Mouse (Mus musculus) spleen, postnatal 10 days (tissue): Measurements from ENCODE around the gene Lims1.

Experiments used
- DNase-seq, 2 experiments: peaks; one replicate each; pipeline ENCODE4 v3.0.0; 2021 to 2022; ENCODE audit warnings: low spot score in 2 of 2

Lims1 gene

DNA sequence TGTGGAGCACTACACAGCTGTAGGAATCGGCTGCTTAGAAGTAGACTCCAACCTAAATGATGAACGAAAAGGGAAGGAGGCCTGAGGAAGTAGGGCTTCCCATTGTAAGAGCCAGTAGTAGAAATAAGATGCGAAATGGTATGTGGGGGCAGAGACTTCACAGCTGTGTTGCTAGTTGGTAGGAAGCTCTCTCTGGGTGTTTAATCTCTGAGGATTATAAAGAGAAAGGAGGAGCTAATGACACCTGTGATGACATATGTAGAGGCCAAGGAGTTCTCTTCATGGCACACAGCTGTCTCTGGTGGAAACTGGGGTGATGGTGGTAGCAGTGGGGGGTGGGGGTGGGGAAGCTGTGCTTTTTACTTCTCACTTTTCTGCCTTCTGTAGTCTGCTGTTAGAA lies 27.3 kb downstream of the Lims1 start:
- DNase-seq: no peak

DNA sequence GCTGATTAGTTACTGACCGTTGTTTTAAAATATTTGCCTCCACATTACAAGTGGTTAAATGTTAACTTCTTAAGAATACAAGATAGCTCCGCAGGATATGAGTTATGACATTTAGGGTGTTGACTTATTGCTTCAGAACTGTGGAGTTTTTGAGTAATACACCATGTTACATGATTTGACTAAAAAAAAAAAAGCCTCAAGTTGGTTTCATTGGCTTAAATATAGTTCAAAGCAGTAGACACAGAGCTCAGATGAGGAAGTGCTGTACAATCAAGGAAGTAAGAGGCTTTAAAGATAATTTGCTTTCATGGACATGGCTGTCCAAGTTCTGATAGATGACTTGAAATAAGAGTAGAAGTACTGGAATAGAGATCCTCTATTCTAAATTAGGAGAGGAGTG lies 28.4 kb downstream of the Lims1 start:
- DNase-seq: no peak

GRCm38 (mm10) chr10:58352364-58352763 lies 29.1 kb downstream of the Lims1 start:
- DNase-seq: no peak

GRCm38 (mm10) chr10:58354561-58354960 lies 31.3 kb downstream of the Lims1 start:
- DNase-seq: no peak

DNA sequence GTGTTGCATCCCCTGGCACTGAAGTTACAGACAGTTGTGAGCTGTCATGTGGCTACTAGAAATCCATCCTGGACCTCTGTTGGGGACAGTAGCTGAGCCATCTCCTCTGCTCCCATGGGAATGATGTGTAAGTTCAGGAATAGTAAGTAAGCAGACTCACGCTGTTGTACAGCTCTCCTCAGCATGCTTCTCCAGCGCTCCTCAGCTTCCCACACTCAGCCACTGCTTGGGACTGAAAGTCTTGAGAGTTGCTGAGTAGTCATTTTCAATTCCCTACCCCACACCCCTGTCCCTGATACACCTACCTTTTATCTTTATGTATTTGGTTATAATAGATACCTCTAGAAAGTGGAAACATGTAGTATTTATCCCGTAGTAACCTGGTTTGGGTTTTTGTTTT lies 33.2 kb downstream of the Lims1 start:
- no peak for DNase-seq

DNA sequence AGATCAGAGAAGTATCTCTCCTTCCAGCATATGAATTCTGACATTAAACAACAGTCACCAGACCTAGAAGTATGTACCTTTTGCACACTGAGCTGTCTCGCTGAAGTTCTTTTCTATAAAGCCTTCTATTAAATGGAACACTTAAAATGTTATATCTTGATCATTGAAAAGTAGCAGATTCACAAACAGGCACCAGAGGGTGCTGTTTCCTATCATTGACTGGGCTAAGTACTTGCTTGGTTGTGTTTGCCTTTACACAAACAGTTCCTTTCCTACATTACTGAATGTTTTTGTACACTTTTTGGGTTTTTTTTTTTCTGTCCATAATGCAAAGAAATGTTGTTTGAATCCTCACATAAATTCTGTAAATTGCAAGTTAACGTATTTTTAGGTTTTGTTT lies 35.9 kb downstream of the Lims1 start:
- peak in 1 of 2 experiments; percentile 64 for DNase-seq

GRCm38 (mm10) chr10:58359952-58360351 lies 36.7 kb downstream of the Lims1 start:
- DNase-seq: no peak

- DNase-seq: no peak
These were observed 39.5 kb downstream of the Lims1 start for GRCm38 (mm10) chr10:58362745-58363144.

GRCm38 (mm10) chr10:58364770-58365515 lies 41.7 kb downstream of the Lims1 start:
- peak in 1 of 2 experiments; percentile 30 for DNase-seq

DNA sequence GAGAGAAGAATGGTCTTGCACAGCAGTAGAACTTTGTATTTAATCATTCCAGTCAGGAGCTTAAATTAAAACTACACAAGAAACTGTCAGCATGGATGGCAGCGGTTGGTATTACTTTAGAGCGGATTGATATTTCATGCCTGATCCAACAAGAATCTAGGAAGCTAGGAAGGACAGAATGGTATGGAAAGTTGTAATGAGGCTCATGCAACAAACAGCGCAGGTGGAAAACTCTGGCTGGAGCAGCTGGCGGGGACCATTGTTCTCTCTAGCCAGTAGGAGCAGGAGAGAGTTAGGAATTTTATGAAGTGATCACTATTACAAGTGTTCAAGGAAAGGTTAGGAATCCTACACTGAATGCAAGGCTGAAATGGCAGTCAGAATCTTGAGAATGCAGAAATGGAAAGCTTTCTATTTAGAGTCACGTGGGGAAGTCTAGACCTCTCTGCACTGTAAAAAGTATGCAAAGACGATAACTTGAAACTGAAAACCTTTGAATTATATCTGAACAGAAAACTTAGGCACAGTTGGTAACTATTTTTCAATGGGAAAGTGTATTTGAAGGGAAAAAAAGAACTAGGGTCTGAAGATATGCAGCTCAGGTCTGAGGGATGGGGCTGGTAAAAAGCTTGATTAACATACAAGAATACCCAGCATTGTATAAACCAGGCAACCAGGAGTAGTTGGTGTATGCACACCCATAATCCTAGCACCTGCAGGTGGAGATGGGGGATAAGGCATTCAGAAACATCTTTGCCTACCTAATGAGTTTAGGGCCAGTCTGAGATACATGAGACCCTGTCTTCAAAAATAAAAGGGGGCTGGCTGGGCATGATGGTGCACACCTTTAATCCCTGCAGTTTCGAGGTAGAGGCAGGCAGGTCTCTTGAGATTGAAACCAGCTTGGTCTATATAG lies 45.8 kb downstream of the Lims1 start:
- no peak for DNase-seq

GRCm38 (mm10) chr10:58369707-58370093 lies 46.4 kb downstream of the Lims1 start:
- DNase-seq: no peak

- no peak for DNase-seq
These were observed 46.9 kb downstream of the Lims1 start for GRCm38 (mm10) chr10:58370143-58370542.

GRCm38 (mm10) chr10:58370559-58370958 lies 47.3 kb downstream of the Lims1 start:
- no peak for DNase-seq

DNA sequence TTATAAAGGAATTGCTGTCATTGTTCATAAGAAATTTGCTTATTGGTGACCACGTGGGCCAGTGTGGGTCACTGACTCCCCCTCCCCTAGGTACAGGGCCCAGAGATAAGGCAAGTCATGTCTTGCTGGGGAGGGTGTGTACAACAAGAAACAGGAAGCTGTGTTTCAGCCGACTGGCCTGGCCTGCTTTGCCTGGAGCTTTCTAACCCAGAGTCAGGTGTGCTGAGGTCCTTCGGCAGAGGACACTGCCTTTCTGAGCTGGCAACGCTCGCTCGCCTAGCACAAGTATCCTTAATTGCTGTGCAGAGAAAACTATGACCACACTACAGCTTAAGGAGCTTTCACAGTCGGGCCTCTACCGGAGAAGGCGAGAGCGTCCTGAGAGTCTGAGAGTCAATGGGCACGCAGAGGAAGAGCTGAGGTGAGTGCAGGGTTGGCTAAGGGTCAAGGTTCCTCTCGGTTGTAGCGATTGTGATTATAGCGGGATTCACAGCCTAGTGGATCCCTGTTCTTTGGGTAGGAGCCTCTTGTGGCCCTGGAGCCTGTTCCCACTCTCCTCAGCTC lies 48.1 kb downstream of the Lims1 start:
- DNase-seq: peak; percentile 54 to 56

DNA sequence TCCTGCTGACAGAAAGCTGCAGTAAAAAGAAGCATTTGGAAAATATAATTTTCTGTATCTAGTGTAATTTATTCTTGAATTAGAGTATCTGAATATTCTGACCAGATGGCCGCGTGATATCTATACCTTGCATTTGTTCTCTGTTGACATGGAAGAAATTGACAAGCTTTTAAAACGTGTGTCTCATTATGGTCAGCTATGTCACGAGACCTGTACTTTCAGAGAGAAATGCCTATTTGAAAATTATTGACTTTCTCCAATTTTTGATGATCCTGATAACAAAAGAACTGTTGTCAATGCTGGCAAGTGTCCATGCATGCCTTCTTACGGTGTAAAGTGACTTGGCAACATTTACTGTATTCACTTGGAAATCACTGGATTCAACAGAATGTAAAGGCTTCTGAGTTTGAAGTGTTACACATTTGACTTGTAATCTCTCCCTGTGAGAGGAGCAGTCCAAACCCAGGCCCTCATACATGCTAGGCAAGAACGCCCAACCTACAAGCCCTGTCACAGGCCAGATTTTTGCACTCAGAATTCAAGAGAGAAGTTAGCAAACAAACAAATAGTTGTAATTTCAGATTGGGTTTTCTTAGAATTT lies 49.3 kb downstream of the Lims1 start:
- no peak for DNase-seq

- DNase-seq: no peak
These were observed 50.6 kb downstream of the Lims1 start for GRCm38 (mm10) chr10:58373829-58374228.

DNA sequence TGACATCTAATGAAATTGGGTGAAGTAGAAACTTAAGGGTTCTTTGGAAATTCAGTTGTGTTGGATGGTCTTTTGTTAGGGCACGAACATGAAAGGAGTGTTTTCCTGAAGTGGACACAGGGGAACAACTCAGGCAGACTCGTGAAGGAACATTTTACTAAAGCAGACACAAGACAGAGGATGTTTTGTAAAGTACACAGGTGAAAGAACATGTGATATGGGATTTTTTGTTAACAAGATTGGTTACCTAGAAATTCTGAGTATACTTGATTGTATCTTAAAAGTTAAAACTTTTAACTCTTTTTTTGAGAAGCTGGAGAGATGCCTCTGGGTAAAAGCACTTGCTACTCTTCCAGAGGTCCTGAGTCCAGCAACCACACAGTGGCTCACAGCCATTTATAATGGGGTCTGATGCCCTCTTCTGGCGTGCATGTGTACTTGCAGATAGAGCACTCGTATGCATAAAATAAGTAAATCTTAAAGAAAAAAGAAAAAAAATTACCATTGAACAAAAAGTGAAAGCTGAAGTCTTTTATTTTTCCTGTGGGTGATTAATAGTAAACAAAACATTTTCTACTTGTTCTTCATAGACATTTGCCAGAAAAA lies 54.4 kb downstream of the Lims1 start:
- DNase-seq: peak in 1 of 2 experiments; percentile 63

DNA sequence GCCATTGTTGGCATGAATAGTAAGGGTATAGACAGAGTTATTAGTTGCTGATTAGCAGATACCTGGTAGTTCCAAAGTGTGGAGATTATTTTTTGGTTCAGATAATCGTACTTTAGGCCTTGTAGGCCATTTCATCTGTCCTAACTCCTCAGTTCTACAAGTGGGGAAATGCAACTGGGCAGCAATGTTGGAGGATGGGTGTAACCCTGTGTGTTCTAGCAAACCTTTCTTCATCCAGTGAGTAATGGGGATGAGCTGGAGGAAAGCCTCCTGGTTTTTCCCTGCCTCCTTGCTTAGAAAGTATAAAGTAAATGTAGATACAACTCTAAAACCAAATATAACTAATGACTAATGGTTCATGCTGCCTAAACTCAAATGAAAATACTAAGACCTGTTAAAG lies 55.1 kb downstream of the Lims1 start:
- DNase-seq: no peak

GRCm38 (mm10) chr10:58379699-58380098 lies 56.4 kb downstream of the Lims1 start:
- no peak for DNase-seq

DNA sequence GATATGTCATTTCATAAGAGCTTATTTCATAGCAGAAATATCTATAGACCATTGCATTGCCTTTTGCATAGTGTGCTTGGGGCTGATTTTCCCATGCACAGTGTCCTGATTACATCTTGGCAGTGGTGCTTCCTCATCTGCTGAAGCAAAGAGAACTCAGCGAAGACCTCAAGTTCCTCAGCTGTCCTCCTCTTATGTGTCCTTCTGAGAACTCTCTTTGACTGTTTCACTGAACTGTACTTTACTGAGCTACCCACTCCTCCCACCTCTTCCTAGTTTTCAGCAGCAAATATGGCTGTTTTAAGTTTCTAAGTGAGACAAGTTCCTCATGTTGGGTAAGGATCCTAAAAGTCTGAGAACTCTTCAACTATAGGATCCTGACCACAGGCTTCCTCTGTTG lies 58.6 kb downstream of the Lims1 start:
- no peak for DNase-seq

DNA sequence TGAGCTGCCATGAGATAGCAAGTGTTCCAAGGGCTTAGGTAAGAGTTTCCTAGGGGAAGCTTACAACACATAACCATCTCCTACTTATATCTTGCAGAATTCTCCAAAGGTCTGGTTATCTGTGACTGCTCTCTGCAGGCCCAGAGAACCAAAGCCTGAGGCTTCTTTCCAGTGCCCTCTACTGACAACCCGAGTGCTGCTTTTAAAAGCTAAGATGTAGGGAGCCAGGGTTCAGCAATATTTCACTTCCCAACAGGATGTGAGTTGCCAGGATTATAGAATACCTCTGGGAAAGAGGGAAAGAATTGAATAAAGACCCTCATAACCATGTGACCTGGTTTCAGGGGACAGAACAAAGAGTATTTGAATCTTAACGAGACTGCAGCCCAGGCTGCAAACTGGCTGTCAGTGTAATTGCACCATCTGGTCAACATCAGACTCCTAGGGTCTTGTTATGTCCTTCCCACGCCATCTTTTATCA lies 59.4 kb downstream of the Lims1 start:
- no peak for DNase-seq

DNA sequence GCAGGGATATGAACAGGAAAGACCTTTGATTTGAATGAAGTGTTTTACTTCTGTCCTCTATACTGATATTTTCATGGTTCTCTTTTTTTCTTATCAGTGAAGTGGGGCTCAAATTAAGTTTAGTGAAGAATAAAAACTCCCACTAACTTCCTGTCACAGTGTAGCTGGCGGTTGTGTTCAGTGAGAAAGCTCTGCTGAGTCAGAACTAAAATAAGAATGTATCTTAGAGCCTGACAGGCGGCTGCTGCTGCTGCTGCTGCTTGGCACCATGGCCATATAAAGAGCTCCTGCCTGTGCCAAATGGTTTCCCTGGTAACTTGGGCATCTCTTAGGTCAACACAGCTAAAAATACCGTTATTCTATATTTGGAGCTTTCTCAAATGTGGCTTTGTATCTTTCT lies 60.0 kb downstream of the Lims1 start:
- no peak for DNase-seq
